Mouse (Mus musculus) CD4-positive helper T cell, adult 2 months (primary cell): ENCODE data around the gene Sod2.
A peak's percentile ranks its signal among the peaks of the same experiment; 100 is the strongest.
"Not testable (repeated sequence)": the region's sequence is repeated elsewhere in the genome, so short reads cannot be mapped to it uniquely, and the experiment has no call there.

ENCODE experiments used
- DNase-seq: peaks from one replicate; pipeline ENCODE4 v3.0.0-alpha.2; 2012; ENCODE audit warnings: low read depth, missing footprints, low spot score

The Sod2 gene

GRCm38 (mm10) chr17:13009887-13010286, 3.2 kb downstream of the Sod2 start:
- DNase-seq: peak; percentile 73

GRCm38 (mm10) chr17:13013316-13013715, 6.7 kb downstream of the Sod2 start:
- DNase-seq: no peak

GRCm38 (mm10) chr17:13036627-13037192, 30.1 kb downstream of the Sod2 start:
- DNase-seq: not testable (repeated sequence)

DNA sequence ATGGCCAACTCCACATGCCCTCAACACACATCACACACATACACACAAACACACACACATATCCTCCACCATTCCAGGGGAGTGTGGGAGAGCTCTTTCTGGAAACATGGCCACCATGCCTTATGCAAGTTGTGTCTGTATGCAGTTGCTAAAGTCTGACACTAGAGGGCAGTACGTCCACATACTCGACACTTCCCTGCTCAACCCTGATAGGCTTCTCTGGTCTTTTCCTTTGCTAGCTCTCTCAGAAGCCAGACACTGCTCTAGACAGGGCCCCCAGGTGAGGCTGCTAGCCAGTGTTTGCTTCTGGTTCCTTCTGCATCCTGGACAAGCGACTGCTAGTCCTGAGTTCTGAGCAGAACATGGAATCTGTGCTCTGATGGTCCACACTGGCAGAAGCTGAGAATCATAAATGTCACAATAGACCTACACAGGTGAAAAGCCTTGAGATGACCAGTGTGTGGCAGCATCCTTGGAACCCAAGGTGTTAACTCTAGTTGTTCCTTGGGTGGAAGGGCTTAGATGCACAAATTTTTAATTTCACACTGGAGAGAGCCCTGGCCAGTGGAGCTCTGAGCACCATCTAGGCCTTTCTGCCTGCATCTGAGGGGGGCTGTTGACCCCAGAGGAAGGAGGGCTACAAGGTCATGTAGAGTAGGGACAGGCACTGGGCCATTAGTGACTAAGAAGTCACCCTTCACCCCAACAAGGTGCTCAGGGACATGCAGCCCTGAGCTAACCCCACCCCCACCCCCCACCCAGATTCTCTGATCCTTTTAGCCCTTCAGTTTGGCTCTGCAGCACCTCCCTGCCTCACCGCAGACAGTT, 37.4 kb downstream of the Sod2 start:
- DNase-seq: peak; percentile 38

DNA sequence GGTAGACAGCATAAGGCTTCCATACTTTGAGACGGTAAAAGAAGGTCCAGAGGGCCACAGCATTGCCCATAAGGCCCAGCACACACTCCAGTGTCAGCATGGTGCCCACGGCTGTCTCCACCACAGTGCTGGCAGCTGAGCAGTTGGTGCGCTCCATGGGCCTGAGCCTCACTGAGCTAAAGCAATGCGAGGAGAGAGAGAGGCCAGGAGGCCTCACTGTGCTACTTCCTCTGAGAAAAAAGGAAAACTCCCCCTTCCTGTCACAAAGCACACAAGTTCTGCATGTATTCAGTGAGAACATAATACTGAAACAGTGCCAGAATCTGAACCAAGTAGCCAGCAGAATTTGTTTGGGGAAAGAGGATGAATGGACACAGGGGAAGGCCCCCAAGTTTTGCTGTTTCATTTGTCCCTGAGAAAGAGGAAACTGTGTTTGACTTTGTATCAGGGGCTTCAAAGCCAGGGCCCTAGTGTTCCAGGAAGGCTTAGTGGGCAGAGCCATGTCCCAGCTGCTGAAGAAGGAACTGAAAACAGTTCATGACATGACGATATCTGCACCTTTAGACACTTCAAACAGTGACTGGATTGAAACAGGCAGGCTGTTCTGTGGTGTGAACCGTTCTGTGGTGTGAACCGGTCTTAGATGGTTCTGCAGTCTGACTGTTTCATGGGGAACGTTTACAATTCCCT, 45.6 kb downstream of the Sod2 start, which contains the start of gene Gpr31b:
Gpr31b (minus strand) TSS at position 173 of the 690 bp plus-strand sequence.
- DNase-seq: not testable (repeated sequence)

- DNase-seq: not testable (repeated sequence)
Observed at GRCm38 (mm10) chr17:13060804-13061203, 54.2 kb downstream of the Sod2 start, which contains the start of gene Tcp10b. Gene Tcp10b, plus strand, starts transcription at chr17:13061104.

DNA sequence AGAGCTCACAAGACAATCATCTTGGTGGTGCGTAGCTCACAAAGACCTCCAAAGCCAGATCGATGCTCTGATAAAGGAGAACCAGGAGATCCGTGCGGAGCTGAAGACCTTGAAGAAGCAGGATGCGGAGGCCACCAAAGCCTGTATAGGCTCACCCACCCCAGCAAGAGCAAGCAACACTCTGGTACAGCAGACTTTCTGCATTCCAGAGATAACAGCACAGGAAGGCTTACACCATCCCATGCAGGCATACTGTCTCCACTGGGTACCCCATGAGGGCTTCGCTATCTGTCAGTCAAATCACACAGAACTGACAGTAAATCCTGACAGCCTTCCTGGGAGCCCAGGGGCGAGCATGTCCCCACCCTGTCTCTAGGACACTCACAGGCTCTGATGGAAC, 56.2 kb downstream of the Sod2 start:
- not testable (repeated sequence) for DNase-seq

DNA sequence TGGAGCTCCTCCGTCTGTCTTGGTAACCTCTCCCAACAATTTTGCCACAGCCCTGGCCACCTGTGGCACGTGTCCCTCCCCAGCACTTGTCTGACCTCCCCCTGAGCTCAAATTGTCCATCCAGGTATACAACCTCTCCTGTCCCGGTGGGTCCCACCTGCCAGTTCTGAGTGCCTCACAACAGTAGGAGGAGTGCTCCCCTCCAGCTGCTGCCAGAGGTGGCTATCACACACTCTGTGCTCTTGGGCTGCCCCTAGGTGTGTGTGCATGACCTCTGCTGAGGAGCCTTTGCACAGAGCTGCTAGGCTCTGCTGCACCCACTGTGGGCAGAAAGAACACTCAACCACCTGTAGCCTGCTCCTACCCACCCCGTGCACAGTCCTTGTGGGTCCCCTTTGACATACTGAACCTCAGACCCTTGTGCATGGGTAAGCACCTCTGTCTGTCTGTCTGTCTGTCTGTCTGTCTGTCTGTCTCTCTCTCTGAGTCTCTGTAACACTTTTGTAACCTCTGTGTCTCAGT, 61.3 kb downstream of the Sod2 start:
- not testable (repeated sequence) for DNase-seq

DNA sequence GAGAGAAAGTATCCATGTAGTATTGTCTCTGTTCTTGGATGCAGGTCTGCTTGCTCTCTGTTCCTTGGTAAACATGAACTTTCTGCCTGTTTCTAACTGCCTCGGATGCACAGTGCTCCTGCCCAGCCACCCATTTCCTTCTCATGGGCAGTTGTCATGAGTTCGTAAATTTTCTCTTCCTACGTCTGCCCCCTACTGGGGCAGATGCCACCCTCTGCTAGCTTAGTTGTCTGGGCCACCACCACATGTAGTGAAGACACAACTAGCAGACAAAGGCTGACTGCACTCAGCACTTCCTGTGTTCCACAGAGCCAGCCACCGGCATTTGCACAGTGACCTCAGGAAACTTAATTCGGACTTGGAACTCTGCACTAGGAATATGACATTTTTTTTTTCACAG, 62.6 kb downstream of the Sod2 start:
- not testable (repeated sequence) for DNase-seq
